Mouse (Mus musculus) E14TG2a.4 (cell line): ENCODE measurements at regions not wholly inside any gene's neighbourhood (a gene's known extent, or its start where the extent isn't known, plus 50 kb on each side); places are given as distances from the start of the nearest gene placed in this dataset.

Experiments used
- CTCF ChIP-seq: conservative IDR thresholded peaks from 2 replicates; pipeline ENCODE4 v1.5.1; 2014; ENCODE audit warnings: low read length
- POU5F1 ChIP-seq: IDR thresholded peaks from 2 replicates; pipeline ENCODE4 v1.6.1; 2014; ENCODE audit warnings: low read length, borderline replicate concordance

DNA sequence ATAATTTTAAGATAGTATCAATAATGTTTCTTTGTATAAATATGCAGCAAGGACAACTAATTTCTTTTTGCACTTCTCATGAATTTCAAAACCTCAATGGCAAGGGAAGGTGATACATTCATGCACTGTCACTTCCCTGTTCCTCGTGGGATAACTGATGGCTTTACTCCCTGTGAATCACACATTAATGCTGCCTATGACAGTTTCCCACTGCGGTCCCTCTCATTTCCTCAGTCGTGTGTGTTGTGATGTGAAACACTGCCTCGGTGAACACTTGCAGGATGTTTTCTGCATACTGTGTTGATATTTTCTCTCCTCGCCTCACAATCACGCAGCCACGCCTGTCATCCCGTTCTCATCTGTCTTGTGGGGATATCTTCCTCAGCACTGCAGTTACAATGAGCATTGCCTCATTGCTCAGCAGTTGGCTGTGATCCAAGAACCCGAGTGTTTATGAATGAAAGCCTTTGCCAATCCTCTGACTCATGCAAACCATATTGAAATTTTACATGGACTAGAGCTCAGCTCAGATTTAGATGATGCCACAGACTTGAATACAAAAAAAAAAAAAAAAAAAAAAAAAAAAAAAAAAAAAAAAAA is 425.4 kb upstream of the Slitrk5 start:
- TF ChIP-seq CTCF (no peak), POU5F1 (no peak)
